8 mouse cellular contexts compared by ENCODE assay signal in genomic region chr12:107931476-107931875, GRCm38 (mm10).
A peak's percentile ranks its signal among the peaks of the same experiment; 100 is the strongest.
DNase-seq lines count a peak whose midpoint lies in the region; ATAC-seq and TF ChIP-seq lines count a peak whose summit lies in the region.

No protein-coding gene starts in this region.

- H3K4me1 ChIP-seq in heart, embryonic 16.5 days (ENCODE audit: control insufficient read depth, insufficient read depth, low read length) = peaks cover 47% of the 10 kb centered on the region
- H3K4me1 ChIP-seq in thymus, adult 2 months (replicated peaks; ENCODE audit: control insufficient read depth, insufficient read depth, low read length) = peaks cover 91% of the 10 kb centered on the region
- peaks cover 75% of the 10 kb centered on the region for H3K4me1 ChIP-seq in limb, embryonic 12.5 days (replicated peaks)

- 59% methylated on average over 5 of the region's 5 CpGs for WGBS in heart, embryonic 16.5 days
- 71% methylated on average over 5 of the region's 5 CpGs for WGBS in thymus, adult 2 months
- 81% methylated on average over 5 of the region's 5 CpGs for WGBS in limb, embryonic 12.5 days

- H3K36me3 ChIP-seq in heart, embryonic 16.5 days (ENCODE audit: control insufficient read depth, insufficient read depth) = no peaks in the 10 kb centered on the region
- H3K36me3 ChIP-seq in thymus, adult 2 months (ENCODE audit: control insufficient read depth, insufficient read depth, low read length) = 0 out of 2 replicates have a peak, but pooled peaks cover 3% of the 10 kb centered on the region
- no peaks in the 10 kb centered on the region for H3K36me3 ChIP-seq in limb, embryonic 12.5 days

- H3K27ac ChIP-seq in heart, embryonic 16.5 days (ENCODE audit: low read length) = peak overlapping the region; percentile 91
- H3K27ac ChIP-seq in thymus, adult 2 months (ENCODE audit: control insufficient read depth, insufficient read depth, low read length) = peak overlapping the region; percentile 51
- peak overlapping the region; percentile 82 for H3K27ac ChIP-seq in limb, embryonic 12.5 days

- no peaks in the 10 kb centered on the region for H3K9me3 ChIP-seq in heart, embryonic 16.5 days (replicated peaks; ENCODE audit: control insufficient read depth, low read length)
- no peaks in the 10 kb centered on the region for H3K9me3 ChIP-seq in limb, embryonic 12.5 days

- DNase-seq in heart, adult 8-10 months (ENCODE audit: low spot score) = no peak
- no peak for DNase-seq in thymus, adult 2 months
- DNase-seq in thymus, postnatal 0 days (ENCODE audit: low spot score) = no peak
- no peak for DNase-seq in embryo, embryonic 9.5 days (ENCODE audit: extremely low spot score)
- no peak for DNase-seq in layer of hippocampus, postnatal 14 days (ENCODE audit: low spot score in 2 of 2)
- no peak for DNase-seq in left cerebral cortex, postnatal 36 days (ENCODE audit: low spot score in 2 of 2)

- TF ChIP-seq POLR2A in thymus, adult 2 months (IDR thresholded peaks at IDR 0.05; ENCODE audit: control insufficient read depth, extremely low read depth, insufficient read depth, low read length, poor library complexity) = no peak

- H3K4me2 ChIP-seq in heart, embryonic 16.5 days (ENCODE audit: low read depth, low read length) = peak overlapping the region; percentile 58
- H3K4me2 ChIP-seq in limb, embryonic 12.5 days = peak overlapping the region; percentile 2; the same call in 1 of the 2 replicates

- H3K9ac ChIP-seq in heart, embryonic 16.5 days (ENCODE audit: low read length) = peak overlapping the region; percentile 71
- H3K9ac ChIP-seq in limb, embryonic 12.5 days (replicated peaks) = no peak overlapping the region

- ATAC-seq in heart, embryonic 16.5 days (replicated peaks; ENCODE audit: extremely low read depth, insufficient read depth, low FRiP score) = no peak
- ATAC-seq in limb, embryonic 12.5 days (ENCODE audit: insufficient number of reproducible peaks, insufficient read depth, low FRiP score, low TSS enrichment, low read depth) = no peak

- intact Hi-C loops in left cerebral cortex, postnatal 36 days (cut with DNase I) = loop anchor here (5.0 kb wide), 2 partner anchors 46 to 66 kb away; no protein-coding TSS in a partner anchor

- TF ChIP-seq CTCF in thymus, adult 2 months (IDR thresholded peaks at IDR 0.05; ENCODE audit: borderline replicate concordance, control insufficient read depth, extremely low read depth, insufficient read depth, low read length, poor library complexity) = no peak

- H3K4me3 ChIP-seq in heart, embryonic 16.5 days (ENCODE audit: low read length) = peak overlapping the region; percentile 42; the same call in 1 of the 2 replicates
- no peak overlapping the region for H3K4me3 ChIP-seq in thymus, adult 2 months (ENCODE audit: control insufficient read depth, insufficient read depth, low read length)
- H3K4me3 ChIP-seq in limb, embryonic 12.5 days (replicated peaks) = no peak overlapping the region

- H3K27me3 ChIP-seq in heart, embryonic 16.5 days (ENCODE audit: control insufficient read depth, insufficient read depth, low read length) = no peaks in the 10 kb centered on the region
- no peaks in the 10 kb centered on the region for H3K27me3 ChIP-seq in thymus, adult 2 months (ENCODE audit: control insufficient read depth, insufficient read depth, low read length)
- H3K27me3 ChIP-seq in limb, embryonic 12.5 days = no peaks in the 10 kb centered on the region
